Mouse (Mus musculus) heart, embryonic 15.5 days (tissue): ENCODE measurements at regions not wholly inside any gene's neighbourhood (a gene's known extent, or its start where the extent isn't known, plus 50 kb on each side); places are given as distances from the start of the nearest gene placed in this dataset.

Source experiments
- ATAC-seq: fragments of 200-750 bp; cut with Nextera tagmentation; replicated peaks from 2 replicates; pipeline ENCODE4 v1.8.0; 2017; ENCODE audit warnings: low read depth, moderate TSS enrichment; ENCODE audit not compliant: insufficient number of reproducible peaks, insufficient read depth, low FRiP score
- H3K27ac ChIP-seq: fragments of 300-500 bp; sonication (generic); 2 replicates; pipeline ENCODE4 v1.5.1; 2015; ENCODE audit warnings: mild to moderate bottlenecking, inconsistent platforms
- H3K27me3 ChIP-seq: fragments of 300-500 bp; sonication (generic); 2 replicates; pipeline ENCODE4 v1.6.1; 2015; ENCODE audit warnings: inconsistent platforms
- H3K36me3 ChIP-seq: fragments of 300-500 bp; sonication (generic); 2 replicates; pipeline ENCODE4 v1.6.1; 2015; ENCODE audit warnings: mild to moderate bottlenecking, inconsistent platforms
- H3K4me1 ChIP-seq: fragments of 300-500 bp; sonication (generic); replicated peaks from 2 replicates; pipeline ENCODE4 v1.6.1; 2015; ENCODE audit warnings: inconsistent platforms
- H3K4me2 ChIP-seq: fragments of 300-500 bp; sonication (generic); 2 replicates; pipeline ENCODE4 v1.6.1; 2015; ENCODE audit warnings: inconsistent platforms, mild to moderate bottlenecking, moderate library complexity
- H3K4me3 ChIP-seq: fragments of 300-500 bp; sonication (generic); 2 replicates; pipeline ENCODE4 v1.5.1; 2015; ENCODE audit warnings: mild to moderate bottlenecking, inconsistent platforms
- H3K9ac ChIP-seq: fragments of 300-500 bp; sonication (generic); 2 replicates; pipeline ENCODE4 v1.6.1; 2015; ENCODE audit warnings: mild to moderate bottlenecking, inconsistent platforms
- H3K9me3 ChIP-seq: fragments of 300-500 bp; sonication (generic); replicated peaks from 2 replicates; pipeline ENCODE4 v1.6.1; 2016; ENCODE audit warnings: inconsistent platforms
- WGBS: fragments of 180-500 bp; shearing (Covaris S2); methylation state at CpG from one replicate; pipeline ENCODE4 v1.1.7; 2015; ENCODE audit warnings: mixed read lengths; 5-methylcytosine and 5-hydroxymethylcytosine counted together

- Histone ChIP-seq H3K27ac (no peak overlapping the region), H3K36me3 (no peaks in the 10 kb centered on the region), H3K27me3 (no peaks in the 10 kb centered on the region), H3K9me3 (no peaks in the 10 kb centered on the region), H3K4me3 (no peak overlapping the region), H3K4me2 (no peak overlapping the region), H3K4me1 (no peaks in the 10 kb centered on the region), H3K9ac (no peak overlapping the region)
- ATAC-seq, result no peak
- 30% methylated on average over 3 of the region's 3 CpGs for WGBS
These were observed 379.3 kb downstream of the Gm10295 start for GRCm38 (mm10) chr7:70972023-70972400.

DNA sequence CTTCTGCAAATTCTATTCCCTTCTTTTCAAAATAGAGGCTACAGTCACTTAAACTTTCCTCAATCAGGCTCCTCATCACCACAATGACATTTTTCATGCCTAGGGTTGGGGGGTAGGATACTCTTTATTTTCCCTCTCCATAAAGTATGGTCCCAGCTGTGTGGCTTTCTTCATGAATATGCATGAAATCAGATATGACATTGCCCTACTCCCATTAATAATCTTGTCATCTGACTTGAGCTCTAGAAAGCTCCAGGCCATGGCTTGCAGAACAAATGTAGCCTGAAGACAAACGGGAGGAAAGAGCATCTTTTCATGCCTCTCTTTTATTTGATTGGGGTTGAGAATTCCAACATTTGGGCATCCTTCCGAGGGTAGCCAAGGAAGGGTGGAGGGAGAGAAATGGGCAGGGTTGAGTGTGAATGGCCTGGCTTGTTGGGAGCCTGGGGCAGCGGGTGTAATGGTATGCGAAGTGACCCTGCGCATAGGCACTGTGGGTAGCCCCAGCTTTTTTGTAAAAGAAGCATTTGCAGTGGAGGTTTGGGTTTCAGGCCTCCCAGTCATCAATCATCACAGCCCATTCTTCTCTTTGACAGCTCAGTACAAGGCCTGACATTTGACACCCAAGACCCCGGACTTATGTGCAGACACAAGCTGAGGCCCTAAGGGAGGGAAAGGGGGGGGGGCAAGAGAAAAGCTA lies 379.8 kb downstream of the Gm10295 start:
- Histone ChIP-seq H3K9ac (no peak overlapping the region), H3K9me3 (no peaks in the 10 kb centered on the region), H3K4me1 (no peaks in the 10 kb centered on the region), H3K27me3 (no peaks in the 10 kb centered on the region), H3K4me3 (no peak overlapping the region), H3K4me2 (no peak overlapping the region), H3K36me3 (no peaks in the 10 kb centered on the region), H3K27ac (no peak overlapping the region)
- WGBS, result 39% methylated on average over 6 of the region's 6 CpGs
- ATAC-seq, result no peak

DNA sequence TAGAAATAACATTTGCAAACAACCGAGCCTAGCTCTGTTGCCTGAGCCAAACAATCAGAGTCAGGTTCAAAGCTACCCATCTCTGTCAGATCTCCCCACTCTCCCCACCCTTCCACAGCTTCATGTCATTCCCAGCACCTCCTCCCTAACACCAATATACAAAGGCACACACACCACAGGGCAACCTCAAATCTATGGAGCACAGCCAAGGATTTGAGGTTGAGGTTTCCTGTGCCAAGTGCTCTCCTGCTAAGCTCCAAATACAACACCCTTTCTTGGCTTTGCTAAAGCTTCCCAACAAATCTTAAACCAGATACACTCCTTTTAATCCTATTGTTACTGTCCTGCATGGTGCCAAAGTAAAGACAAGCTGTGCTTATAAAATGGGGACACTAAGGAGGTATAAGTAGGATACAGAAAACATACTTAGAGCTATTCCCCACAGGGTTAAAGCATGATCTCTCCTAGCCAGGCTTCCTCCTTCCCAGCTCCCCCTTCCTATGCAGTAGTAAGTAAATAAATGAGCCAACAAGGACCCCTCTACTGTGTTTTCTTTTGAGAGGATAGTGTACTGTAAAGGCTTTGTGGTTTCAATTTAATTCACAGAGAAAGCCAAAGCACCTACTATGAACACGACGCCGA lies 398.8 kb downstream of the Gm10295 start:
- WGBS, result 61% methylated on average over 4 of the region's 4 CpGs
- no peaks in the 10 kb centered on the region for H3K36me3 ChIP-seq
- H3K9ac ChIP-seq, result no peak overlapping the region
- H3K4me1 ChIP-seq, result no peaks in the 10 kb centered on the region
- no peak overlapping the region for H3K4me2 ChIP-seq
- ATAC-seq, result no peak; the same call in 1 of the 2 replicates
- no peaks in the 10 kb centered on the region for H3K9me3 ChIP-seq
- H3K4me3 ChIP-seq, result no peak overlapping the region
- no peak overlapping the region for H3K27ac ChIP-seq
- H3K27me3 ChIP-seq, result no peaks in the 10 kb centered on the region

DNA sequence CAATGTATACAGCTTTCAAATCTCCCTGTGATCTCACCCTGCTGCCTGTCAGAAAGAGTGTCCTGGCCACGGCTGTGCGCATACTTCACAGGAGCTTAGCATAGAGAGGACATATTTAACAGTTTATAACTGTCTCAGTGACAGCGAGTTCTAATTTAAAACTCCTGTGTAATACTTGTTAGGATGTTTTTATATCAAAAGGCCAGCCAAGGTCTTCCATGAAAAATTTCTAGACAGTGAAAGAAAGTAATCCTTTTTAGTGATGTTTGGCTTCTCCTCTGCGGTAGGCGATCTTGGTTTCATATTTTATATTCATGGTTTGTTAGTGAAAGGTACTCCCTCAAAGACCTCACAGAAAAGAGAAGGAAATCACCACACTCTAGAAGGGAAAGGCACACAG lies 403.0 kb downstream of the Gm10295 start:
- Histone ChIP-seq H3K27ac (no peak overlapping the region), H3K9ac (no peak overlapping the region), H3K4me1 (no peaks in the 10 kb centered on the region), H3K9me3 (no peaks in the 10 kb centered on the region), H3K4me3 (no peak overlapping the region), H3K27me3 (no peaks in the 10 kb centered on the region), H3K4me2 (no peak overlapping the region), H3K36me3 (no peaks in the 10 kb centered on the region)
- no peak for ATAC-seq
- WGBS, result 67% methylated on average over 5 of the region's 5 CpGs

- H3K27me3 ChIP-seq, result no peaks in the 10 kb centered on the region
- 65% methylated on average over 2 of the region's 2 CpGs for WGBS
- no peak overlapping the region for H3K4me3 ChIP-seq
- H3K9me3 ChIP-seq, result no peaks in the 10 kb centered on the region
- H3K36me3 ChIP-seq, result no peaks in the 10 kb centered on the region
- H3K4me2 ChIP-seq, result no peak overlapping the region
- no peak overlapping the region for H3K27ac ChIP-seq
- no peak for ATAC-seq
- H3K9ac ChIP-seq, result no peak overlapping the region
- no peaks in the 10 kb centered on the region for H3K4me1 ChIP-seq
These were observed 405.0 kb downstream of the Gm10295 start for GRCm38 (mm10) chr7:70946260-70946659.

- no peak overlapping the region for H3K4me3 ChIP-seq
- H3K27me3 ChIP-seq, result no peaks in the 10 kb centered on the region
- H3K4me2 ChIP-seq, result no peak overlapping the region
- no peak overlapping the region for H3K9ac ChIP-seq
- no peak for ATAC-seq
- H3K4me1 ChIP-seq, result no peaks in the 10 kb centered on the region
- no peaks in the 10 kb centered on the region for H3K36me3 ChIP-seq
- no peak overlapping the region for H3K27ac ChIP-seq
- WGBS, result 21% methylated on average over 6 of the region's 6 CpGs
- H3K9me3 ChIP-seq, result peaks cover 4% of the 10 kb centered on the region
These were observed 420.4 kb downstream of the Gm10295 start for GRCm38 (mm10) chr7:70930911-70931310.

GRCm38 (mm10) chr7:70929935-70930334 lies 421.4 kb downstream of the Gm10295 start:
- Histone ChIP-seq H3K4me1 (no peaks in the 10 kb centered on the region), H3K9me3 (peaks cover 4% of the 10 kb centered on the region), H3K4me3 (no peak overlapping the region; the same call in 1 of the 2 replicates), H3K9ac (no peak overlapping the region), H3K36me3 (no peaks in the 10 kb centered on the region), H3K27ac (no peak overlapping the region), H3K4me2 (peak overlapping the region; percentile 16; the same call in 1 of the 2 replicates), H3K27me3 (no peaks in the 10 kb centered on the region)
- WGBS, result 60% methylated on average over 11 of the region's 11 CpGs
- no peak for ATAC-seq

- Histone ChIP-seq H3K4me2 (no peak overlapping the region), H3K27me3 (no peaks in the 10 kb centered on the region), H3K4me3 (no peak overlapping the region), H3K9ac (no peak overlapping the region), H3K27ac (no peak overlapping the region), H3K36me3 (no peaks in the 10 kb centered on the region), H3K9me3 (peaks cover 4% of the 10 kb centered on the region), H3K4me1 (no peaks in the 10 kb centered on the region)
- ATAC-seq, result no peak
- 77% methylated on average over 3 of the region's 3 CpGs for WGBS
These were observed 423.3 kb downstream of the Gm10295 start for GRCm38 (mm10) chr7:70928001-70928400.

DNA sequence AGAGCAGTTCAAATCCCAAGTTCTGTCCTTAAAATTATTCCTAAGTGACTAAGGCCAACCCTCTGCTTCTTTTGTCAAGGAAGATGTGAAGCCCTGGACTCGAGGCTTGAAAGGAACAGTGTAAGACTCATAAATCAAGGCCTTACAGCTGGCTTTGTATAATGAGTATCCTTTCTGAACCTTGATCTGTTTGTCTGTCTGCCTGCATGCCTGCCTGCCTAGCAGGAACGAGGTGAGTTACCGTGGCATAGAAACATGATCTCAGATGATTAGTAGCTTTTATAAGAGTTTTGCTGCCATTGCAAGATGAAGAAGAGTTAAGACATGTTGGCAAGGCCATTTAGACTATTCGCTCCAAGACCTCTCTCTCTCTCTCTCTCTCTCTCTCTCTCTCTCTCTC lies 434.3 kb downstream of the Gm10295 start:
- 72% methylated on average over 4 of the region's 4 CpGs for WGBS

GRCm38 (mm10) chr7:70908921-70909320 lies 442.4 kb downstream of the Gm10295 start:
- H3K36me3 ChIP-seq, result no peaks in the 10 kb centered on the region
- no peak overlapping the region for H3K4me2 ChIP-seq
- 80% methylated on average over 3 of the region's 3 CpGs for WGBS
- ATAC-seq, result no peak
- H3K4me3 ChIP-seq, result no peak overlapping the region
- no peaks in the 10 kb centered on the region for H3K9me3 ChIP-seq
- no peaks in the 10 kb centered on the region for H3K27me3 ChIP-seq
- no peaks in the 10 kb centered on the region for H3K4me1 ChIP-seq
- no peak overlapping the region for H3K27ac ChIP-seq
- H3K9ac ChIP-seq, result no peak overlapping the region

More for the DNA sequence above, 434.3 kb downstream of the Gm10295 start:
- H3K36me3 ChIP-seq, result no peaks in the 10 kb centered on the region
- no peak overlapping the region for H3K4me3 ChIP-seq
- no peak overlapping the region for H3K9ac ChIP-seq
- no peaks in the 10 kb centered on the region for H3K9me3 ChIP-seq
- H3K4me2 ChIP-seq, result no peak overlapping the region
- no peaks in the 10 kb centered on the region for H3K4me1 ChIP-seq
- no peak for ATAC-seq
- no peak overlapping the region for H3K27ac ChIP-seq
- no peaks in the 10 kb centered on the region for H3K27me3 ChIP-seq

GRCm38 (mm10) chr7:70891700-70892099 lies 459.6 kb downstream of the Gm10295 start:
- Histone ChIP-seq H3K9me3 (no peaks in the 10 kb centered on the region), H3K27ac (no peak overlapping the region), H3K36me3 (no peaks in the 10 kb centered on the region), H3K27me3 (no peaks in the 10 kb centered on the region), H3K9ac (no peak overlapping the region), H3K4me1 (no peaks in the 10 kb centered on the region), H3K4me2 (no peak overlapping the region), H3K4me3 (no peak overlapping the region)
- WGBS, result 90% methylated on average over 2 of the region's 2 CpGs
- no peak for ATAC-seq

DNA sequence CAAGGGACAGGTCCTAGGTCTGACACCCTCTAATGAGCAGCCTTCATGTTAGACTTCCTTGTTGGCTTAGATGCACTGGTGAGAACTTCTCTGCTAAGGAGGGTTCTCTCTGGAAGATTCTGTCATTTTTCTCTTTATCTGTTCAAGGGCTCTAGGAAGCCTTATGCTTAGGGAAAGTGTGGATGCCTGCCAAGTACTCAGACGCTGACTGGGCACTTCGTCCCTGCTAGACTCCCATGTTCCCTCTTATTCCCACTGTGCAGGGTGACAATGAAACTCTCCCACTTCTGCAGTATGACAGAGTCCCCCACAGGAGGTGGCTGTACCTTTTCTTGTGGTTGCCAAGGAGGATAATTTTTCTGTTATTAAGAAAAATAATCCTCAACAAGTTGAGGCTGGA lies 470.8 kb downstream of the Gm10295 start:
- WGBS, result 21% methylated on average over 2 of the region's 2 CpGs
- no peak overlapping the region for H3K27ac ChIP-seq
- H3K36me3 ChIP-seq, result no peaks in the 10 kb centered on the region
- no peak overlapping the region for H3K9ac ChIP-seq
- no peaks in the 10 kb centered on the region for H3K4me1 ChIP-seq
- no peak overlapping the region for H3K4me2 ChIP-seq
- H3K27me3 ChIP-seq, result no peaks in the 10 kb centered on the region
- no peak overlapping the region for H3K4me3 ChIP-seq
- H3K9me3 ChIP-seq, result no peaks in the 10 kb centered on the region
- ATAC-seq, result no peak
